Mouse (Mus musculus) stomach, embryonic 16.5 days (tissue): ENCODE measurements at regions not wholly inside any gene's neighbourhood (a gene's known extent, or its start where the extent isn't known, plus 50 kb on each side); places are given as distances from the start of the nearest gene placed in this dataset.
A peak's percentile ranks its signal among the peaks of the same experiment; 100 is the strongest.

Experiments
- ATAC-seq: fragments of 200-750 bp; cut with Nextera tagmentation; 2 replicates; pipeline ENCODE4 v1.8.0; 2017; ENCODE audit warnings: moderate number of reproducible peaks, moderate TSS enrichment; ENCODE audit not compliant: insufficient read depth, low FRiP score
- H3K27ac ChIP-seq: fragments of 300-500 bp; sonication (generic); 2 replicates; pipeline ENCODE4 v1.5.1; 2014; ENCODE audit warnings: low read length
- H3K27me3 ChIP-seq: fragments of 300-500 bp; sonication (generic); 2 replicates; pipeline ENCODE4 v1.6.1; 2014; ENCODE audit warnings: low read length, control low read depth, mixed read lengths; ENCODE audit not compliant: control insufficient read depth, insufficient read depth
- H3K36me3 ChIP-seq: fragments of 300-500 bp; sonication (generic); 2 replicates; pipeline ENCODE4 v1.6.1; 2014; ENCODE audit warnings: low read length; ENCODE audit not compliant: control insufficient read depth, insufficient read depth
- H3K4me1 ChIP-seq: fragments of 300-500 bp; sonication (generic); 2 replicates; pipeline ENCODE4 v1.6.1; 2014; ENCODE audit warnings: low read length, control low read depth, mixed read lengths; ENCODE audit not compliant: control insufficient read depth, insufficient read depth
- H3K4me2 ChIP-seq: fragments of 300-500 bp; sonication (generic); 2 replicates; pipeline ENCODE4 v1.6.1; 2014; ENCODE audit warnings: low read depth, low read length, mixed read lengths
- H3K4me3 ChIP-seq: fragments of 300-500 bp; sonication (generic); replicated peaks from 2 replicates; pipeline ENCODE4 v1.5.1; 2014; ENCODE audit warnings: mild to moderate bottlenecking, low read length
- H3K9ac ChIP-seq: fragments of 300-500 bp; sonication (generic); 2 replicates; pipeline ENCODE4 v1.6.1; 2014; ENCODE audit warnings: low read length
- H3K9me3 ChIP-seq: fragments of 300-500 bp; sonication (generic); replicated peaks from 2 replicates; pipeline ENCODE4 v1.6.1; 2016; ENCODE audit warnings: low read length, control low read depth; ENCODE audit not compliant: control insufficient read depth
- WGBS: fragments of 180-500 bp; shearing (Covaris S2); extraction: QIAGEN DNeasy Blood & Tissue Kit; methylation state at CpG from one replicate; pipeline ENCODE4 v1.1.7; 2014; 5-methylcytosine and 5-hydroxymethylcytosine counted together

DNA sequence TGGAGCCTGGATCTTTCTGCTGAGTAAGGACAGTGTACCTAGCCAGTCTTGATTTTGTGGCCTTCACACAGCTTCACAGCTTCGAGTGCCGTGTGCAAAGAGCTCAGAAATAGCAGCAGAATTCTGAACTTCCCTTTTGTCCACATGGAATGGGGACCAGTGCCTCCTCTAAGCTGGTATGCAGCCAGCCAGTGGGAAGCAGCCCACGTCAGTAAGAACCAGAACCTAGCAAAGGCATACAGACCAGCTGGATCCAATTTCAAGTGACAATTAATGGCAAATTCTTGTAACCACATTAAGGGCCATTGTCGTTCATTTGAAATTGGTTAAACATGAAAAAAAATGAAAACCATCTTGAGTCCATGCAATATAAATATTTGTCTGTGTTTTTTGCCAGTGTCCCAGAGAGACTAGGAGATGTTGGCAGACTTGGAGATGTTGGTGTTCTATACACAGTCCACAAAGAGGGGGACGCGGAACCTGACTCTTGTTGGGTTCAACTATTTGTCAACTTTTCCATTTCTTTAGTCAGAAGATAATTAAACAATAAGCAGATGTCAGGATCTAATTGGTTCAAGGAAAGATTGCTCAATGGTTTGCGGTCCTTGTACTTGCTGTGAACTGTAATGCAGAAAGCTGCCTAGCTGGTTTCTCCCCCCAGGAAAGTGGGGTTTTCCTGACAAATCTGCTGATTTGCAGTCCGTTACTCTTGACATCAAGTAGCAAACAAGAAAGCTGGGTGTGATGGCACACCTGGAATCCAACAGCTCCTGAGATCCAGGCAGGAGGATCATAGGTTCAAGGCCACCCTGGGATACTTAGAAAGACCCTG, 125.1 kb downstream of the Rplp1 start:
- Histone ChIP-seq H3K27me3 (no peaks in the 10 kb centered on the region), H3K4me2 (no peak overlapping the region), H3K4me1 (no peaks in the 10 kb centered on the region), H3K27ac (no peak overlapping the region), H3K9me3 (peaks cover 5% of the 10 kb centered on the region; the same call in 1 of the 2 replicates), H3K4me3 (no peak overlapping the region), H3K36me3 (no peaks in the 10 kb centered on the region), H3K9ac (no peak overlapping the region)
- 60% methylated on average over 8 of the region's 8 CpGs for WGBS
- no peak for ATAC-seq

DNA sequence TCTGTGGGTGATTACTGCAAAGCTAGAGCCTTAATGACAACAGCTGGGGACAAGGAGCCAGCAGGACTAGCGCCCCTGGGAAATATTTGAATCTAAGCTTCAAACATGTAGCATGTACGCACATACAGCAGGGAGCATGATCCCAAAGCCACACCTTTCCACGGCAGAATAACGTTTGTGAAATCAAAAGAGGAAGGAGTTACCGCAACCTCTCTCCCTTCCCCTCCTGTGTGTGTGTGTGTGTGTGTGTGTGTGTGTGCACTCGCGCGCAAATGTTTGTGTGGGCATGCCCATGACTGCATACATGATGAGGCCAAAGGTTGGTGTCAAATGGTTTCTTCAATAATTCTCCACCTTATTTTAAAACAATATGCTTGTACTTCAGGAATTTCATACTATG, 132.9 kb downstream of the Rplp1 start:
- Histone ChIP-seq H3K4me3 (no peak overlapping the region), H3K27me3 (no peaks in the 10 kb centered on the region), H3K36me3 (no peaks in the 10 kb centered on the region), H3K9ac (no peak overlapping the region), H3K4me2 (no peak overlapping the region), H3K27ac (no peak overlapping the region), H3K4me1 (no peaks in the 10 kb centered on the region), H3K9me3 (no peaks in the 10 kb centered on the region)
- ATAC-seq, result no peak
- WGBS, result 83% methylated on average over 8 of the region's 8 CpGs

DNA sequence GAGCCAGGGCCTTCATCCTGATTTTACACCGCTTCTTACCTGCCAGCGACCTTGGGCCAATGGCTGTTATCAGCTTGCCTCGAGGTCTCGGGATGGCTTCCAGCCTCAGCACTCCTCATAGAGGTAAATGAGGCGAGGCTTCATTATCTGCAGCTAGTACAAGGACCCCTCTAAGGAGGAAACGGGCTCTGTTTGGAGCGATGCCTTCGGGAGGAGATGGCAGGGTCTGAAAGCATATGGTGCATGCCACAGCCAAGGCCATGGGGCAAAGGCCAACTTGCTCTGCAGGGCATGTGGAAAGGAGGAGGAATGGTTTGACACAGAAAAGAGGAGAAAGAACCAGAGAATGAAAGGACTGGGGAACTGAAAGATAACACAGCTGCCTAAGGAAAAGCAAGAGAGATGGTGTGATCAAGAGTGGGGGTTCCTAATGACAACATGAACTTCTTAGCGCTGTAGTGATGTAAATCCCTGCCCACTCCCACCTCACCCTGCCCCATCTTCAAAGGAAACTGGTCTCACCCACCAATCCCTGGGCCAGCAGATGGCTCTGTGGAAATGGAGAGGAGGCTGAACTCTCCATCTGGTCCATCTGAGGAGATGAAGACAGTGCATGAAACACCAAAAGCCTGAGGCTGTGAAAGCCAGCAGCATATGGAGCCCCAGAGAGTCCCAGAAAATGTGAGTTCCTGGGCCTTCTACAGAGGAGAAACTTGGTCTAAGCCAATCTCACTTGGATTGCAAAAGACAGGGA, 134.0 kb downstream of the Rplp1 start:
- no peak for ATAC-seq
- 80% methylated on average over 9 of the region's 9 CpGs for WGBS
- Histone ChIP-seq H3K4me3 (no peak overlapping the region), H3K9ac (no peak overlapping the region), H3K27me3 (no peaks in the 10 kb centered on the region), H3K9me3 (no peaks in the 10 kb centered on the region), H3K4me1 (no peaks in the 10 kb centered on the region), H3K36me3 (no peaks in the 10 kb centered on the region), H3K27ac (no peak overlapping the region), H3K4me2 (no peak overlapping the region)

DNA sequence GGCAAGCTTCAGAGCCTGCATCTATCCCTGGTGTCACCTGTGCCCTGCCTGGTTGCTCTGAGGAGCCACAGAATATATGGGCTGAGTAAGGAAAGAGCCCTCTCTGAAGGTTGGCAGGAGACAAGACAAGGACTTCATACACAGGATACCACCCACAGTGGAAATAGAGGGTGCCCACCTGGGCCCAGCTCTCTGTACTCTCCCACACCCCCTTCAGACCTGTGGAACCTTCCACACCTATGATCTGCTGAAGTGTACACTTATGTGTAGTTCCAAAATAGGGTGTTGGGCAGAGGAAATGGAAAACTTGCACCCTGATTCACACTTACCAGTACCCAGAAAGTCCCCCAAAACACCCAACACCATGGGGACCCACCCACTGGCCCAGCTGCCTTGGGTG, 135.2 kb downstream of the Rplp1 start:
- no peaks in the 10 kb centered on the region for H3K27me3 ChIP-seq
- H3K36me3 ChIP-seq, result no peaks in the 10 kb centered on the region
- no peaks in the 10 kb centered on the region for H3K9me3 ChIP-seq
- H3K4me3 ChIP-seq, result no peak overlapping the region
- H3K4me2 ChIP-seq, result no peak overlapping the region
- no peak overlapping the region for H3K9ac ChIP-seq
- no peak overlapping the region for H3K27ac ChIP-seq
- ATAC-seq, result no peak
- H3K4me1 ChIP-seq, result no peaks in the 10 kb centered on the region

DNA sequence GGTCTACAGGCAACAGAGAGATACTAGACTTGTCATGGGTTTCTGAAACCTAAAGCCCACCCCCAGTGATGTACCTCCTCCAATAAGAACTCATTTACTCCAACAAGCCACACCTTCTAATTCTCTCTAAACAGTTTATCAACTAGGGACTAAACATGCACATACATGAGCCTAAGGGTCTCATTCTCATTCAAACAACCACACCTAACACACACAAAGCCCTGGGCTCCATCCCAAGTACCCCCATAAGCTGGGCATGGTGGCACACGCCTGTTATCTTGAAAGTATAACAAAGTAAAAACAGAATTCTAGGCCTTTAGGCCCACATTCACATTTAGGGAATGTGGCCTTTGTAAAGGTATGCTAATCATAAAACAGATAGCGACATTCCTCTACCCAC, 137.9 kb downstream of the Rplp1 start:
- no peak overlapping the region for H3K4me2 ChIP-seq
- no peaks in the 10 kb centered on the region for H3K36me3 ChIP-seq
- WGBS, result 87% methylated on average over 2 of the region's 2 CpGs
- H3K9ac ChIP-seq, result no peak overlapping the region
- no peak for ATAC-seq
- H3K27ac ChIP-seq, result no peak overlapping the region
- no peaks in the 10 kb centered on the region for H3K9me3 ChIP-seq
- H3K4me3 ChIP-seq, result no peak overlapping the region
- H3K4me1 ChIP-seq, result no peaks in the 10 kb centered on the region
- H3K27me3 ChIP-seq, result no peaks in the 10 kb centered on the region

DNA sequence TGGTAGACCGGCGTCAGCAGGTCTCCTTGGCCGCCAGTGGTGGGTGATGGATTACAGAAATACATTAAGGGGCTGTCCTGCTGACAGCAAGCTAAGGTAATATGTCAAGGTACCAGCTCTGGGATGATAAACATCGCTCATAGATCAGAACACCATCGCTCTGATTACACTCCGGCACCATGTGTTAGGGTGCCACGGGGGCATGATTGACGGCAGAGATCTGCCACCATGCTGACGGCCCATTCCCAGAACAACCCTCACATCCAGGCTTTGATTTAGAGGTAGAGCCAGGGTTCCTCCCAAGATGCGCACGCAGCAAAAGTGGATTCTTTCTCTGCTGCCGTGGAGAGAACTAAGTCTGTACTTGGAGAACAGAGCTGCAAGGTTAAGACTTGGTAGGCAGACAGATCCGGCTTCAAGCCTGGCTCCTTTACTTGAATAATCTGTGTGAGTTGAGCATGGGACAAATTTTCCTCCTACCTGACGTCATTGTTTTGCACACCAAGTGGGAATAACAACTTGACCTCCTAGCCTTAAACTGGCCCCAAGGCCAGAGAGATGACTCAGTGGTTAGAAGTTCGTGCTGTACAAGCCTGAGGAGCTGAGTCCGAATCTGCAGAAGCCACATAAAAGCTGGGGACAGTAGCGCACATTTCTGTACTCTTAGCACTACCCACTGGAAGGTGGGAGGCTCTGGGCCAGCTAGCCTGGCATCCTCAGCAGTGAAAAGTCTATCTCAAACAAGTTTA, 144.0 kb downstream of the Rplp1 start:
- no peaks in the 10 kb centered on the region for H3K9me3 ChIP-seq
- no peak overlapping the region for H3K9ac ChIP-seq
- H3K27me3 ChIP-seq, result no peaks in the 10 kb centered on the region
- H3K36me3 ChIP-seq, result no peaks in the 10 kb centered on the region
- no peak overlapping the region for H3K4me2 ChIP-seq
- no peak overlapping the region for H3K27ac ChIP-seq
- WGBS, result 42% methylated on average over 17 of the region's 17 CpGs
- H3K4me1 ChIP-seq, result no peaks in the 10 kb centered on the region
- no peak for ATAC-seq
- no peak overlapping the region for H3K4me3 ChIP-seq

DNA sequence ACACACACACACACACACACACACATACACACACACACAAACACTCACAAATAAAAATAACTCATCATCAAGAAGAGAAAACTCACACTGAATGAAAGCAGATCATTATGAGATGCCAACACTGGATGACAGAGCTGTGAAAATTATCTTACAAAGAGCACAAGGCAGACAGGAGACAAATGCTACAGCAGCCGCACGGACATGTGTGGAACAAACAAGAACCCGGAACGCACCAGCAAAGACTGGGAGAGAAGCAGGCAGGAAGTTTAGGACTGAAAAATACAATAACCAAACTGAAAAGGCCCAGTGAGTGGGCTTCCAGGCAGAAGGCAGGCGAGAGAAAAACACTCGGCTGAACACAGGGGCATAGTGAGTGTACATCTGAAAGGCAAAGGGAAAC, 148.2 kb downstream of the Rplp1 start:
- Histone ChIP-seq H3K27me3 (no peaks in the 10 kb centered on the region), H3K27ac (peak overlapping the region; percentile 27; the same call in 1 of the 2 replicates), H3K9me3 (no peaks in the 10 kb centered on the region), H3K36me3 (no peaks in the 10 kb centered on the region), H3K4me1 (no peaks in the 10 kb centered on the region), H3K4me3 (no peak overlapping the region), H3K9ac (no peak overlapping the region), H3K4me2 (no peak overlapping the region)
- 66% methylated on average over 6 of the region's 6 CpGs for WGBS
- ATAC-seq, result no peak

DNA sequence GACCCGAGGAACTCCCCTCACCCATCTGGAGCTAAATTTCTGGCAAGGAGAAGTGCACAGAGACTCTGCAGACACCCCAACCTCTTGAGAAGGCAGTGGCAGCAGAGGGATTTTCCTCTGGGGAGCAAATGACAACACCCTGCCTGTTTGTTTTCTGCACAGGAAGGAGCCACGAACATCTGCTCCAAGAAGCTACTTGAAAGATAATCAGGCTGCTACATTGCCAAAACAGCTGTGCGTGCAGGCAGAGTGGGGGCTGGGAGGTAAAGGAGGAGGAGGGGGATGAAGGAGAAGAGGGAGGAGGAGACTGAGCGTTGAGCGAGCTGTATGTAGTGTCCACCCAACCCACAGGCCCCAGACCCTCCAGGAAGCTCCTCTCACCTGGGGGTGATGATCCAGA, 149.0 kb downstream of the Rplp1 start:
- no peak for ATAC-seq
- no peaks in the 10 kb centered on the region for H3K4me1 ChIP-seq
- 43% methylated on average over 5 of the region's 5 CpGs for WGBS
- no peaks in the 10 kb centered on the region for H3K9me3 ChIP-seq
- no peaks in the 10 kb centered on the region for H3K27me3 ChIP-seq
- H3K9ac ChIP-seq, result no peak overlapping the region
- H3K36me3 ChIP-seq, result no peaks in the 10 kb centered on the region
- no peak overlapping the region for H3K4me2 ChIP-seq
- no peak overlapping the region for H3K27ac ChIP-seq
- H3K4me3 ChIP-seq, result no peak overlapping the region

DNA sequence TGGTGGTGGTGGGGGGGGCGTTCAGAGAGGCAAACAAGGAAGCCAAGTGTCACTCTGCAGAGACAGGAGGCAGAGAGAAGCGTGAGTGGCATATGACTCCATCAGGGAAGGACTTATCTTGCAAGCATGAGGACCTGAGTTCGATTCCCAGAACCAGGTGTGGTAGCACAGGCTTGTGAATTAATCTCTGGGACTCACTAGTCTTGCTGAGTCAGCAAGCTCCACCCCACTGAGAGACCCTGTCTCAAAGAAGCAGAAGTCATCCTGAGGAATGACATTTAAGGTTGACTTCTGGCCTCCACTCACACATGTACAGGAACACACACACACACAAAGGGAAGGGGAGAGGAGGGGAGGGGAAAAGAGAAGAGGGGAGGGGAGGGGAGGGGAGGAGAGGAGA, 156.5 kb downstream of the Rplp1 start:
- no peaks in the 10 kb centered on the region for H3K36me3 ChIP-seq
- H3K9ac ChIP-seq, result no peak overlapping the region
- no peak overlapping the region for H3K4me2 ChIP-seq
- no peak overlapping the region for H3K27ac ChIP-seq
- H3K27me3 ChIP-seq, result no peaks in the 10 kb centered on the region; the same call in 1 of the 2 replicates
- WGBS, result 85% methylated on average over 3 of the region's 3 CpGs
- no peaks in the 10 kb centered on the region for H3K9me3 ChIP-seq
- peaks cover 10% of the 10 kb centered on the region; the same call in 1 of the 2 replicates for H3K4me1 ChIP-seq
- H3K4me3 ChIP-seq, result no peak overlapping the region
- no peak for ATAC-seq
